Mouse (Mus musculus): ENCODE measurements around the gene Tent4b.

The Tent4b gene

DNA sequence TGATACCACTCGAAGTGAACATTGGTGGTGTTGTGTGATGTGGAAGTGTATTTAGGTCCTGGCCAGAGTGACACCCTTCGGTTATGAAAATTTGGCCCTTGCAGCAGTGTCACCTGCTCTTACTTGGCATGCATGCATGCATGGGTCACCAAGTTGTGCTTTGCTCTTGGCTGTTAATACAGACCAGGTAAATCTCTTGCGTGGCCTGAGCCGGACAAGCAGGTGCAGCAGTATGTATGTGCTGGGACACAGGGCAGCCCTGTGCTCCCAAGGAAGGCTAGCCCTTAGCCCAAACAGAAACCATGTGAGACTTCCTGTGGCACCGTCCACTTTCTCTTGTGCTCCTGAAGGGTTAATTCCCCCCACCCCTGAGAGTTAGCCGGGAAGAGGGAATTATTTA, 28.8 kb downstream of the Tent4b start:
- in situ Hi-C loops (cut with MboI, MseI): no loop called here

- in situ Hi-C loops (cut with MboI, MseI): no loop called here
These were observed 29.3 kb downstream of the Tent4b start for GRCm38 (mm10) chr8:88228286-88228685.

DNA sequence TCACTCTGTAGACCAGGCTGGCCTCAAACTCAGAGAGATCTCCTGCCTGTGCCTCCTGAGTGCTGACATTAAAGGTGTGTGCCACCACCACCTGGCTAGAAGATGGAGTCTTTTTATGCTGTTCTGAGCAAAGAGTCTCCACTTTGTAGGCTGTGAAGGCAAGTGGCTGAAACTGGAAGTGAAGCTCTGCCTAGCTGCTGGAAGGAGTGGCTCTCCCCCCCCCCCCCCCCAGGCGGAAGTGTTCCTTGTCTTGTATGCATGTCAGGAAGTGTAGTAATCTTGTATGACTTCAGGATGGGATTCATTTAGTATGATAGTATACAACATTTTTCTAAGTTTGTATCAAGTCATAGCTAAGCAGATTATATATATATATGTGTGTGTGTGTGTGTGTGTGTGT, 29.8 kb downstream of the Tent4b start:
- in situ Hi-C loops (cut with MboI, MseI): no loop called here

DNA sequence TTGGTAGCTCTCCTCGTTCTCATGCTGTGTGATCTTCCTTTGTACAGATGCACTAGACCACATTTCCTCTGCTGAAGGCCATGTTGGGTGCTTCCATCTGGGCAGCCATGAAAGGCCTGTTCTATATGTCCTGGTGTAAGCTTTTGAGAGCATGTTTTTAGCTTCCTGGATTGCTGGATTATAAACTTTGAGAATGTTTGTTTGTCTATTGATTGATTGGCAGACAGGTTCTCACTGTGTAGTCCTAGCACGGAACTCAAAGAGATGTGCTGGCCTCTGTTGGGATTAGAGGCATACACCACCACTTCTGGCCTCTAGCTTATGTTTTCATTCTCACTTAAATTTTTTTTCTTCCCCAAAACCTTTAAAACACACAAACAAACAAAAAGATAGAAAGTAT, 37.7 kb downstream of the Tent4b start:
- in situ Hi-C loops (cut with MboI, MseI): loop anchor here (5.0 kb wide), 1 partner anchor 74 kb away; no protein-coding TSS in a partner anchor

DNA sequence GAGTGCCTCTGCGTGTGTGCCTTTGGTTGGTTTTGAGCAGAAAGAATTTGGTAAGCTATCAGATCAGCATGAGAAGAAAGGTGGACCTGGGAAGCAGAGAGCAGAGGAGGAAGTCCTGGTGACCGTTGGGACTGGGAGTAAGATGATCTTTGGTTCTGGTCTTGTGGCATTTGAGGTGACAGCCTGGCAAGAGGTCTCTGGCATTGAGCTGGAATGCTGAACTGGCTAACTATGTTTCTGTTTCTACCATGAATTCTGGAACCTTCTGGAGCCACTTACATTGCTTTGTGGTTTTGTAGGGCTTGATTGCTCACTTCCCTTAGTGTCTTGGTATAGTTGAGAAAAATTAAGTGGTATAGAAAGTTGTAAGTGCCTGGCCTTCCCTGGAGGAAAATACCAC, 38.6 kb downstream of the Tent4b start:
- in situ Hi-C loops (cut with MboI, MseI): loop anchor here (5.0 kb wide), 1 partner anchor 75 kb away; no protein-coding TSS in a partner anchor

DNA sequence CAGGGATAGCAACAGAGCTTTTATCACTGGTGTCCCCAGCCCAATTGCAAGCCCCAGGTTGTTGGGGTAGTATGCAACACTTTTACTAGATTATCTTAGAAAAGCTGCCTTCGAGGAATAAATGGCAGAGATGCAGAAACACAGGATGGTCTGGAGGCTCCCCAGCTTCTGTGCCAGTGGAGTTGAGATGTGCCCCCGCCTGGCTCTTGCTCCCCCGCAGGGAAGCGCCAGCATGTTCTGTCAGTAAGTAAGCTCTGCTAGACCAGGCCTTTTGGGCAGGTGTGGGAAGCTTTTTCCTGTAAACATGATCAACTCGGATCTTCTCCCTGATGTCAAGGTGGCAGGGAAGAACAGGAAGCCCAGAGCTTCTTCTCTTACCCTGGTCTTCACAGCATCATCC, 40.3 kb downstream of the Tent4b start:
- in situ Hi-C loops (cut with MboI, MseI): loop anchor here (5.0 kb wide), 1 partner anchor 77 kb away; no protein-coding TSS in a partner anchor

GRCm38 (mm10) chr8:88241871-88242270, 42.9 kb downstream of the Tent4b start:
- in situ Hi-C loops (cut with MboI, MseI): loop anchor here (5.0 kb wide), 1 partner anchor 40 kb away; no protein-coding TSS in a partner anchor

DNA sequence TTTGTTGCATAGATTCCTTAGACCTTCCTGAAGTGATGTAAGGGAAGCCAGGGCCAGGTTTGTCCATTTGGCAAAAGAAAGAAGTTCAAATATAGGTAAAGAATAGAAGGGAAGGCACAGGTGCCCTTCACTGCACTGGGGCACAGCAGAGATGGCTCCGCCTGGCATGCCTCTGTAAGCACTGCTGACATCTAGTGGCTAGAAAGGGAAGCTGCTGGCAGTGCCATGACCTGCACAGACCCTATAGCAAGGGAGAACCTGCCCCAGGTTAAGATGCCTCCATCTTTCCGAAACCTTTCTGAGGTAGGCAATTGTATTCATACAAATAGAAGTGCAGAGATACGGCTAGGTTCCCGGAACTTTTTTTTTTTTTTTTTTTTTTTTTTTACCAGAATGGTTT, 45.3 kb downstream of the Tent4b start:
- in situ Hi-C loops (cut with MboI, MseI): loop anchor here (5.0 kb wide), 1 partner anchor 42 kb away; no protein-coding TSS in a partner anchor

GRCm38 (mm10) chr8:88252791-88253190, 53.8 kb downstream of the Tent4b start:
- in situ Hi-C loops (cut with MboI, MseI): no loop called here

- in situ Hi-C loops (cut with MboI, MseI): loop anchor here (5.0 kb wide), 1 partner anchor 92 kb away; no protein-coding TSS in a partner anchor
These were observed 55.9 kb downstream of the Tent4b start for GRCm38 (mm10) chr8:88254957-88255356.

DNA sequence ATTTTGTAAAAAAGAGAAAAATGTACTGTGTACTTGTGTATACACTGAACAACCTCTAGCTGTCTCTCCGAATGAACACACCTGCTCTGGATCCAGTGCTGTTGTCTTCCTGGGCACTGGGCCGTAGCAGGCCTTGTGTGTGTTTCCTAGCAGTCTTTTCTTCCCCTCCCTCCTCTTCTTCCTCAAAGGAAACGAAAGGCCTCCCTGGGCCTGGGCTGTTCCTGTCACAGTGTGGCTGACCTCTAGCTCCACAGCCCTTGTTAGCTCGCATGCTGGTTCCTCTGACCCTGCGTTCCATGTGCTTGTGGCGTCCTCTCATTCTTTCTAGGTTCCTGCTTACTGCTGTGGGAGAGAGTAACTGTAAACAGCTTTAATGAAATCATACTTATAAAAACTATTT, 59.0 kb downstream of the Tent4b start:
- in situ Hi-C loops (cut with MboI, MseI): loop anchor here (5.0 kb wide), 1 partner anchor 89 kb away; no protein-coding TSS in a partner anchor

GRCm38 (mm10) chr8:88258544-88258943, 59.5 kb downstream of the Tent4b start:
- in situ Hi-C loops (cut with MboI, MseI): loop anchor here (5.0 kb wide), 1 partner anchor 89 kb away; no protein-coding TSS in a partner anchor

GRCm38 (mm10) chr8:88260466-88260980, 61.5 kb downstream of the Tent4b start:
- in situ Hi-C loops (cut with MboI, MseI): no loop called here

DNA sequence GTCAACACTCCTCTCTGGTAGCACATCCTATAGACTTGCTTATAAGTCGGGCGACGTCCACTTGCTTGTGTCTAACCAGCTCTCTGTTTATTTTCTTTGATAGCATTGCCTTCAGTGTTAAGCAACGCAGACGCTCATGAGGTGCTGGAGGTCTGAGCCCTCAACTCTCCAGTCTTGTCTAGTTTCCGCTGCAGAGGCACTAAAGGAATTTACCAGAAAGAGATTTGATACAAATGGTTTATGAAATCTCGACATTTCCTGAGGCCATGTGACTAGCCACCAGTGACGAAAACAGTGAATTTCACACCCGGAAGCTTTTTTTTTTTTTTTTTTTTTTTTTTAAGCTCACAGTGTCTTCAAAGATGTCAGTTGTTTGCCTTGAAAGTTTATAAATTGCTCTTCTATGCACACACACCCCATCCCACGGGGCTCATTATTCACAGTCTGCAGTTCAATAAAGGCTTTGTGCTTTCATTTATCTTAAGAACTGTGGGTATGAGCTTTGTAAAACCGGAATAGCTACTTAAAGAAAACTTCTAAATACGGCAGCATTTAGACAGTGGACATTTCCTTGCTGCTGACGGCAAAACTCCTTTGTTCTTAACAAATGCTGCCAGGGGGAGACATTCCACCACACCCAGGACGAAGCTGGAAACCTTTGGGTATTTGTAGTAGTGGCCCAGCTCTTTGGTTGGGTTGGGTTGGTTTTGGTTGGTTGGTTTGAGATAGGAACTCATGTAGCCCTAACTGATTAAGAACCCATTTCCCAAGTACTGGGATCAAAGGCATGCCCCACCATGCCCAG, 64.0 kb downstream of the Tent4b start:
- in situ Hi-C loops (cut with MboI, MseI): no loop called here

DNA sequence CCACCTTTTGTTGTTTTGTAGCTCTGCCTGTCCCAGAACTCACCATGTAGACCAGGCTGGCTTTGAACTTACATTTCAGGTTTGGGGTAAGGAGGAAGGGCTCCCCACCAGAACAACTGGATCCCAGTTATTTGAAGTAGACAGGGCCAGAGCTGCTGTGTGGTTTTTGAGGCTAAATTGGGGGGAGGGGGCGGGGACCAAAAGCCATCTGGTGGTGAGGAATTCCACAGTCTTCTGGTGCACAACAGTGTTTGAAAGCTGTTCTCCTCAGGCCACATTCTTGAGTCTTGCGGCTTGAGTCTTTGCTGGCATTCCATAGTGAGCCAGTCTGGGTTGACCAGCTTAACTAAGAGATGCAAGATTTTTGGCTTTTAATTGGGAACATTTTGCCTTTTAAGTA, 66.5 kb downstream of the Tent4b start:
- in situ Hi-C loops (cut with MboI, MseI): no loop called here

DNA sequence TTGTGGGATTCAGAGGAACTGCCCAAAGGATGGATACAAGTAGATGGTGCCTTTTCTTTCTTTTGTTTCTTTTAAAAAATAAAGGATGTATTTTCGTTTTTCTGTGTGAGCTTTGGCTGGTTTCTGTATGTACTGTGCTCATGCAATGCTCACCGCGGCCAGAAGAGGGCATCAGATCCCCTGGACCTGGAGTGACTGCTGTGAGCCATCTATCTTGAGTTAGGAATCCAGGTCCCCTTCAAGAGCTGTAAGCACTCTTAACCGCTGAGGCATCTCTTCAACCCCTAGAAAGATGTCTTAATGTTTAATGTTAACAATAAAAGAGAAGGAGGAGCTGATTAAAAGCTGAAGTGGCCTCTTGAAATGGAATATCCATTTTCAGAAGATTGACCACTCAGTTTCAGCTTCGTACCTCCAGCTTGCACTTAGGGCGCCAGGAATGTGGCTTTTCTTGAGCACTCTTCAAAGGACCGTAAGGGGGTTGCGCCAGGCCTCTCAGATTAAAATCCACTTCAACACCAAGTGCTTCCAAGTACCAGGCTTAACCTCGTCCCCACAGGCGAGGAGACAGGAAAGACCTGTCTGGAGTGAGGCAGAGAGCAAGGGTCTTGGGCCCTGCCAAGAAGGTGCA, 67.3 kb downstream of the Tent4b start:
- in situ Hi-C loops (cut with MboI, MseI): no loop called here

- in situ Hi-C loops (cut with MboI, MseI): no loop called here
These were observed 67.9 kb downstream of the Tent4b start for GRCm38 (mm10) chr8:88266801-88267403.

DNA sequence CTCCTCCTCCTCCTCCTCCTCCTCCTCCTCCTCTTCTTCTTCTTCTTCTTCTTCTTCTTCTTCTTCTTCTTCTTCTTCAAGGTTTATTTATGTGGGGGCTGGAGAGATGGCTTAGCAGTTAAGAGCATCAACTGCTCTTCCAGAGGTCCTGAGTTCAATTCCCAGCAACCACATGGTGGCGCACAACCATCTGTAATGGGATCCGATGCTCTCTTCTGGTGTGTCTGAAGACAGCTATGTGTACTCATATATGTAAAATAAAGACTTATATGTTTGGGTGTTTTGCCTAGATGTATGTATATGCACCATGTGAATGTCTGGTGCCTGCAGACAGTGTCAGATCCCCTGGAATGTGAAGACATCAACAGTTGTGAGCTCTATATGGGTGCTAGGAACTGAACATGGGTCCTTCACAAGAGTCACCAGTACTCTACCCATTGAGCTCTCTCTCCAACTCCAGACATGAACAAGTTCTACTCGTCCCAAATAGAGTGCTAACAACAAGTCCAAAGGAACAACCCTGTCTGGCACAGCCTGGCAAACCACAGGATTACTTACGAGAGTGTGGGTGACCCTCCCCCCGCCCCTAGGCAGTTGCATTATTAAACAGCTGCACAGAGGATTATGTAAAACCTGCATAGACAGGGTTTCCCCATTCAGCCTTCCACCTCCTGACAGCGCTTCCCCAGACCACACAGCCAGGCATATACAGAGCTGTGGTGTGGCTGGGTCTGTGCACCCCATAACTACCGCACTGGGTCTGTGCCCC, 70.3 kb downstream of the Tent4b start:
- in situ Hi-C loops (cut with MboI, MseI): no loop called here

GRCm38 (mm10) chr8:88270086-88270485, 71.1 kb downstream of the Tent4b start:
- in situ Hi-C loops (cut with MboI, MseI): no loop called here

- in situ Hi-C loops (cut with MboI, MseI): no loop called here
These were observed 73.4 kb downstream of the Tent4b start, which contains the start of gene Adcy7 for GRCm38 (mm10) chr8:88272231-88273050. TSS of gene Adcy7 (plus strand) at chr8:88272403.
